Mouse (Mus musculus) erythroid progenitor cell, adult 5-6 weeks (primary cell): ENCODE results near the gene Gipc1. TPM values are rescaled to one million over a fixed set of nuclear protein-coding genes. Genes with fewer than 3 reads are reported as not detected.

ENCODE experiments used
- total RNA-seq, 2 experiments: library from RNA; stranded (forward) in 1 of 2; stranded (reverse) in 1 of 2; fragments of 150-400 nt in 1 of 2; fragments of 186-747, 209-891 nt in 1 of 2; gene quantifications; 2 replicates each; pipeline versions ENCODE4 v1.2.3 to v1.2.4; 2015 to 2017; ENCODE audit warnings: low replicate concordance in 2 of 2

Gipc1 gene
- total RNA-seq, 2 experiments from 2014 or later, result 5.9 to 9.3 TPM

Other genes with a start within 250 kb of the Gipc1 start
- 136 and 184 TPM in 2 replicates for gene Scoc, start 194.3 kb upstream of the Gipc1 start, total RNA-seq (2015; ENCODE audit: low replicate concordance)
- gene Scoc, start 194.3 kb upstream of the Gipc1 start, total RNA-seq (2017; ENCODE audit: low replicate concordance), result 126 and 141 TPM in 2 replicates
- not detected in 2 replicates for gene Olfr370, start 116.9 kb upstream of the Gipc1 start, total RNA-seq (2015; ENCODE audit: low replicate concordance)
- not detected in 2 replicates for gene Olfr370, start 116.9 kb upstream of the Gipc1 start, total RNA-seq (2017; ENCODE audit: low replicate concordance)
- 90.1 and 119 TPM in 2 replicates for gene Ndufb7, start 86.0 kb upstream of the Gipc1 start, total RNA-seq (2015; ENCODE audit: low replicate concordance)
- 75.9 and 125 TPM in 2 replicates for gene Ndufb7, start 86.0 kb upstream of the Gipc1 start, total RNA-seq (2017; ENCODE audit: low replicate concordance)
- gene Tecr, start 44.7 kb upstream of the Gipc1 start, total RNA-seq (2015; ENCODE audit: low replicate concordance), result 292 and 301 TPM in 2 replicates
- 92.2 and 190 TPM in 2 replicates for gene Tecr, start 44.7 kb upstream of the Gipc1 start, total RNA-seq (2017; ENCODE audit: low replicate concordance)
- gene Dnajb1, start 44.5 kb upstream of the Gipc1 start, total RNA-seq (2015; ENCODE audit: low replicate concordance), result 56.2 and 59.5 TPM in 2 replicates
- gene Dnajb1, start 44.5 kb upstream of the Gipc1 start, total RNA-seq (2017; ENCODE audit: low replicate concordance), result 58.9 and 62.4 TPM in 2 replicates
- gene Ptger1, start 14.0 kb downstream of the Gipc1 start, total RNA-seq (2015; ENCODE audit: low replicate concordance), result not detected in 2 replicates
- 0.13 TPM in 1 of 2 replicates, not detected in the other for gene Ptger1, start 14.0 kb downstream of the Gipc1 start, total RNA-seq (2017; ENCODE audit: low replicate concordance)
- gene Pkn1, start 46.5 kb downstream of the Gipc1 start, total RNA-seq (2015; ENCODE audit: low replicate concordance), result 12.6 and 25.9 TPM in 2 replicates
- 9.2 and 11.0 TPM in 2 replicates for gene Pkn1, start 46.5 kb downstream of the Gipc1 start, total RNA-seq (2017; ENCODE audit: low replicate concordance)
- 86.5 and 90.1 TPM in 2 replicates for gene Ddx39, start 62.5 kb downstream of the Gipc1 start, total RNA-seq (2015; ENCODE audit: low replicate concordance)
- gene Ddx39, start 62.5 kb downstream of the Gipc1 start, total RNA-seq (2017; ENCODE audit: low replicate concordance), result 47.4 and 93.2 TPM in 2 replicates
- gene Adgre5, start 88.6 kb downstream of the Gipc1 start, total RNA-seq (2015; ENCODE audit: low replicate concordance), result 34.8 and 54.8 TPM in 2 replicates
- 28.8 and 29.0 TPM in 2 replicates for gene Adgre5, start 88.6 kb downstream of the Gipc1 start, total RNA-seq (2017; ENCODE audit: low replicate concordance)
- gene Adgrl1, start 247.4 kb downstream of the Gipc1 start, total RNA-seq (2015; ENCODE audit: low replicate concordance), result 0.84 and 7.6 TPM in 2 replicates
- 0.26 and 0.30 TPM in 2 replicates for gene Adgrl1, start 247.4 kb downstream of the Gipc1 start, total RNA-seq (2017; ENCODE audit: low replicate concordance)